Mouse (Mus musculus) hindbrain, embryonic 11.5 days (tissue): ENCODE results near the gene Abat. TPM values are rescaled to one million over a fixed set of nuclear protein-coding genes. Genes with fewer than 3 reads are reported as not detected.
"Not testable (repeated sequence)": the region's sequence is repeated elsewhere in the genome, so short reads cannot be mapped to it uniquely, and the experiment has no call there.

Experiments
- ATAC-seq: fragments of 200-750 bp; cut with Nextera tagmentation; 2 replicates; pipeline ENCODE4 v1.8.0; 2017; ENCODE audit warnings: mild to moderate bottlenecking, moderate TSS enrichment, moderate library complexity; ENCODE audit not compliant: low FRiP score
- DNase-seq: peaks from one replicate; pipeline ENCODE4 v3.0.0-alpha.2; 2015; ENCODE audit warnings: low spot score
- H3K27ac ChIP-seq: fragments of 300-500 bp; sonication (generic); 2 replicates; pipeline ENCODE4 v1.5.1; 2014; ENCODE audit warnings: mild to moderate bottlenecking, low read depth, low read length
- H3K27me3 ChIP-seq: fragments of 300-500 bp; sonication (generic); 2 replicates; pipeline ENCODE4 v1.6.1; 2014; ENCODE audit warnings: mild to moderate bottlenecking, low read length, moderate library complexity, mixed read lengths; ENCODE audit not compliant: control insufficient read depth, insufficient read depth
- H3K36me3 ChIP-seq: fragments of 300-500 bp; sonication (generic); 2 replicates; pipeline ENCODE4 v1.6.1; 2014; ENCODE audit warnings: mild to moderate bottlenecking, low read length, moderate library complexity, mixed read lengths; ENCODE audit not compliant: control insufficient read depth, insufficient read depth
- H3K4me1 ChIP-seq: fragments of 300-500 bp; sonication (generic); replicated peaks from 2 replicates; pipeline ENCODE4 v1.6.1; 2014; ENCODE audit warnings: low read length, mixed read lengths; ENCODE audit not compliant: control insufficient read depth, insufficient read depth
- H3K4me2 ChIP-seq: fragments of 300-500 bp; sonication (generic); replicated peaks from 2 replicates; pipeline ENCODE4 v1.6.1; 2014; ENCODE audit warnings: mild to moderate bottlenecking, low read depth, low read length
- H3K4me3 ChIP-seq: fragments of 300-500 bp; sonication (generic); 2 replicates; pipeline ENCODE4 v1.5.1; 2014; ENCODE audit warnings: low read depth, low read length
- H3K9ac ChIP-seq: fragments of 300-500 bp; sonication (generic); 2 replicates; pipeline ENCODE4 v1.6.1; 2014; ENCODE audit warnings: low read depth, low read length
- H3K9me3 ChIP-seq: fragments of 300-500 bp; sonication (generic); 2 replicates; pipeline ENCODE4 v1.6.1; 2016; ENCODE audit warnings: low read length; ENCODE audit not compliant: control insufficient read depth
- WGBS: fragments of 180-500 bp; shearing (Covaris S2); extraction: QIAGEN DNeasy Blood & Tissue Kit; methylation state at CpG from one replicate; pipeline ENCODE4 v1.1.7; 2014; 5-methylcytosine and 5-hydroxymethylcytosine counted together
- polyA plus RNA-seq: library from polyadenylated mRNA; unstranded; fragments of >200 nt; fragmentation: Nextera tagmentation; extraction: Ambion mirVana; gene quantifications from 2 replicates; pipeline ENCODE4 v1.2.1, GENCODE M21; 2014

Gene Abat
- polyA plus RNA-seq, 1 experiment from 2014 or later: 27.4 TPM

DNA sequence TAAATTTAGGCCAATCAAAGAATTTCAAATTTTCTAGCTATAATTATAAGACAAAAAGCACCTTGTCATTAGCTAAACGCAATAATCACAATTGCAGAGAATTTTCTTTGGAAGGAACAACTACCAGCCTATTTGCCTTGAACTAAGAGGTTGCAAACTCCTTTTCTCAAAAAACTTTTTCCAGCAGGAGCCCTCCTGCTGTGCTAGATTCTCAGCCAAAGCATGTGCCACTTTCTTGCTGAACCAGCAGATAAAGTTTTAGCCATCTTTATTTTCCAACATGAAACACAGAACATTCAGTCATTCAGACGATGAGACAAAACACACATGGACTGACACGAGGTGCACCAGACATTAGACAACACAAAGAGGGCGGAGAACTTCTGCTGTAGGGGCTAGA lies 48.6 kb downstream of the Abat start:
- not testable (repeated sequence) for DNase-seq, H3K27me3 ChIP-seq, H3K9ac ChIP-seq, ATAC-seq, H3K4me3 ChIP-seq, H3K9me3 ChIP-seq, H3K36me3 ChIP-seq, H3K4me2 ChIP-seq, H3K27ac ChIP-seq, H3K4me1 ChIP-seq
- WGBS: 38% methylated on average over 4 of the region's 4 CpGs

DNA sequence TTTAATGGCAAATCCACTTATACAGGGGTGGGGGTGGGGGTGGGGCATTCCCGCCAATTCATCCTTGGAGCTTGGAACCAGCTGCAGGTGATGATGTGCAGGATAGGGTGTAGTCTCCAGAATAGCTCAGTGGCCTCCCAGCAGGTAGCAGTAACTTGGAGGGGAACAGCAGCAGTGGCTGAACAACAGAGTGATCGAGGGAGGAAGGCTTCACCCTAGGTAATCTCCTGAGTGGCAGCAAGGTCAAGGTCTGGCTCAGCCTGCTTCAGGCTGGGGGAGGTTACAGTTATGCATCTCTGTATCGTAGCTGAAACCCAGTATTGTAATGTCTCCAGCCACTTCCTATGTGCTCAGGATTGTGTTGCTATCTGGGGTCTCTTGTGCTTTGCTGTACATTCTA lies 49.6 kb downstream of the Abat start:
- H3K4me2 ChIP-seq, ATAC-seq, H3K9me3 ChIP-seq, DNase-seq, H3K4me1 ChIP-seq, H3K36me3 ChIP-seq, H3K27me3 ChIP-seq, H3K4me3 ChIP-seq, H3K9ac ChIP-seq, H3K27ac ChIP-seq: not testable (repeated sequence)
- WGBS: 63% methylated on average over 3 of the region's 3 CpGs

DNA sequence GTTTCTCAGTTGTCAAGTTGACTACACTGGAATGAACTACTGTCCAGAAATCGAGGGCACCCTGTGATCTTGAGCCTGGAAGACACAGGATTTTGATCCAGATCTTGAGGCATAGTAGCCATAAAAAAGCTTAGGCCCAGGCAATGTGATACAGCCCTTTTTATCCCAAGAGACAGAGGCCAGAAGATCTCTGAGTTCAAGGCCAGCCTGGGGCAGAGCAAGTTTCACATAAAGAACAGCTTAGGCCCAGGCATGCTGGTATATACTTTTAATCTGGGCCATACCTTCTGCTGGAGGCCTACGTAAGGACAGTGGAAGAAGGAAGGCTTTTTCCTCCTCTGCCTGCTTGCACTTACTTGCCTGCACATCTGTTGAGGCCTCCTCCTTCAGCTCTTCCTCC lies 51.6 kb downstream of the Abat start:
- H3K9ac ChIP-seq: no peak overlapping the region
- no peak for DNase-seq
- peaks cover 4% of the 10 kb centered on the region; the same call in 1 of the 2 replicates for H3K4me1 ChIP-seq
- no peaks in the 10 kb centered on the region for H3K27me3 ChIP-seq
- no peaks in the 10 kb centered on the region for H3K36me3 ChIP-seq
- H3K4me3 ChIP-seq: no peak overlapping the region
- WGBS: 88% methylated on average over 2 of the region's 2 CpGs
- no peak overlapping the region for H3K4me2 ChIP-seq
- ATAC-seq: no peak
- H3K27ac ChIP-seq: no peak overlapping the region
- H3K9me3 ChIP-seq: no peaks in the 10 kb centered on the region

DNA sequence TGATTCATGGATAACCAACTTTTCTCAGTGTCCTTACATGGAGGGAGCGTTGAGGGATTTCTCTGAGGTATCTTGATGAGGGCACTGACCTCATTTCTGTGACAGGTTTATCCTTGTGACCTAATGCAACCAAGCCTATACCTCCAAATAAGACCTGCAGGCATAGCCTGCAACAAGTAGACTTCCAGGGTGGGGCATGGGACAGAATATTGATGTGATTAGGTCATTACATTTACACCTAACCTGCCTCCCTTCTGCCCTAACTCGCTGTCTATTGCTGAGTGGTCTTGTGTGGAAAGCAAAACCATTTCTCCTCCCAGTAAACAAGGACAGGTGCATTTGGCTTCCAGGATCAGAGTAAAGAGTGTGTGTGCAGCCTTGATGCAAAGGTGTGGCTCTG lies 52.3 kb downstream of the Abat start:
- ATAC-seq (peak; percentile 14; the same call in 1 of the 2 replicates), DNase-seq (no peak)
- no peaks in the 10 kb centered on the region for H3K9me3 ChIP-seq
- 91% methylated on average over 2 of the region's 2 CpGs for WGBS
- H3K4me1 ChIP-seq: peaks cover 4% of the 10 kb centered on the region; the same call in 1 of the 2 replicates
- H3K4me2 ChIP-seq: no peak overlapping the region
- H3K27ac ChIP-seq: peak overlapping the region; percentile 80; the same call in 1 of the 2 replicates
- no peaks in the 10 kb centered on the region for H3K36me3 ChIP-seq
- H3K9ac ChIP-seq: no peak overlapping the region
- H3K27me3 ChIP-seq: no peaks in the 10 kb centered on the region
- no peak overlapping the region for H3K4me3 ChIP-seq

DNA sequence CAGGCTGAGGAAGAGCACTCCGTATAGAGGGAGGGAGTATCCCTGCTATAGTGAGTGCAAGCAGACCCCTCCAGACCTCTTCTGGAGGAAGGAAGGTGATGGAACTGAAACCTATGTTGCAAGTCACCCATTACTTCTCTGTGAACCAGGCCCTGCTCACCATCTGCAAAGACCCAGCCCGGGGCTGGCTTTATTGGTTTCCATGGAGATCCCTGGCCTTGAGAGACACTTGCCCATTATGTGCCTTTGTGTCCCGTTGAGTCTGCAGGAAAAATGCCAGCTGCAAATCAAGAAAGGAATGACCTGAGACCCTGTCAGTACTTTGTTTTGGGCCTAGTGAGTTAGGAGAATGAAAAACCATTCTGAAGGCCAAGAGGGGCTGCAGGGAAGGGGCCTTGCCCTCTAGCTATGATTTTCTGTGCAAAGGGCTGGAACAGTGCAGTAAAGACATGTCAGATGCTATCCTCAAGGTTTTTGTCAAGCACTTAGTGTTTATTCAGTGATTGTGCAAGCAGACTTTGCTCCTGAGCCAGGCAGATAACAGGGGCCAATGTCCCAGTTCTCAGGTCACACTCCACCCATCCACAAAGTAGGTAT lies 53.0 kb downstream of the Abat start:
- ATAC-seq: peak; percentile 84

DNA sequence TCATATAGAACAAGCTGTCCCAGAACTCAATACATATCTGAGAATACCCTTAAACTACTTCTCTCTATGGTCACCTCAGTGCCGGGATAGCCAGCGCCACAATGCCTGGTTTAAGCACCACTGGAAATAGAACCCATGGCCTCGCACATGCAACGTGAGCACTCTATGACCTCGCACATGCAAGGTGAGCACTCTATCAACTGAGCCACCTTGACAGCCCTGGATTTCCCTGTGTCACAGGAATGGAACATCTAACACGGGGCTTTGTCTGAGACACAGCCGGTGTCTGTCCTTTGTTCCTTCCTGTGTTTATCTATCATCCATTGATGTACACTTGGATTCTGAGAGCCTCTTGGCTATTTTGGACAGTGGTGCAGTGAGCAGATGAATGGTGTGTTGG lies 55.7 kb downstream of the Abat start:
- no peak for DNase-seq
- no peak for ATAC-seq
- Histone ChIP-seq H3K9ac (no peak overlapping the region), H3K4me1 (peaks cover 4% of the 10 kb centered on the region; the same call in 1 of the 2 replicates), H3K9me3 (no peaks in the 10 kb centered on the region), H3K4me3 (no peak overlapping the region), H3K27ac (no peak overlapping the region), H3K27me3 (no peaks in the 10 kb centered on the region), H3K36me3 (no peaks in the 10 kb centered on the region), H3K4me2 (no peak overlapping the region)
- 86% methylated on average over 7 of the region's 7 CpGs for WGBS

More for the DNA sequence above, 53.0 kb downstream of the Abat start:
- Histone ChIP-seq H3K4me2 (no peak overlapping the region), H3K4me3 (no peak overlapping the region), H3K9ac (no peak overlapping the region), H3K27me3 (no peaks in the 10 kb centered on the region), H3K36me3 (no peaks in the 10 kb centered on the region), H3K4me1 (peaks cover 4% of the 10 kb centered on the region; the same call in 1 of the 2 replicates), H3K9me3 (no peaks in the 10 kb centered on the region), H3K27ac (peak overlapping the region; percentile 80)
- DNase-seq: peak; percentile 72
- 13% methylated on average over 3 of the region's 3 CpGs for WGBS

DNA sequence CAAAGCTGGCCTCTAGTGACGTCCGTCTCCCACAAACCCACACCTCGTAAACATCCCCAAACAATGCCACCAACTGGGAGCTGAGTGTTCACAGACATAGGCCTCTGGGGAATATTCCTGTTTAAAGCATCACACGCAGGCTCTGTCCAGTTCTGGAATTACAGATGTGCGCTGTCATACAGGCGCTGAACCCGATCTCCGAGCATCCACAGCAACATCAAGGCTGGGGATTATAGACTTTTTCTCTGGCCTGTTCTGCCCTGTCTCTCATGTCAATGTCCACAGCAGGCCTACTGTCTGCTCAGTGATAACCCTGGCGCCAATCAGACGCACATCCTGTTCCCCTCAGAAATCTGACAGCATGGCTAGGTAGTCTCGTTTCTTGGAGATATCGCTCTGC lies 57.1 kb downstream of the Abat start:
- no peak overlapping the region for H3K9ac ChIP-seq
- peaks cover 4% of the 10 kb centered on the region; the same call in 1 of the 2 replicates for H3K4me1 ChIP-seq
- DNase-seq: no peak
- H3K27me3 ChIP-seq: no peaks in the 10 kb centered on the region
- H3K27ac ChIP-seq: no peak overlapping the region
- no peaks in the 10 kb centered on the region for H3K36me3 ChIP-seq
- no peaks in the 10 kb centered on the region for H3K9me3 ChIP-seq
- 84% methylated on average over 12 of the region's 12 CpGs for WGBS
- ATAC-seq: no peak
- no peak overlapping the region for H3K4me3 ChIP-seq
- no peak overlapping the region for H3K4me2 ChIP-seq

DNA sequence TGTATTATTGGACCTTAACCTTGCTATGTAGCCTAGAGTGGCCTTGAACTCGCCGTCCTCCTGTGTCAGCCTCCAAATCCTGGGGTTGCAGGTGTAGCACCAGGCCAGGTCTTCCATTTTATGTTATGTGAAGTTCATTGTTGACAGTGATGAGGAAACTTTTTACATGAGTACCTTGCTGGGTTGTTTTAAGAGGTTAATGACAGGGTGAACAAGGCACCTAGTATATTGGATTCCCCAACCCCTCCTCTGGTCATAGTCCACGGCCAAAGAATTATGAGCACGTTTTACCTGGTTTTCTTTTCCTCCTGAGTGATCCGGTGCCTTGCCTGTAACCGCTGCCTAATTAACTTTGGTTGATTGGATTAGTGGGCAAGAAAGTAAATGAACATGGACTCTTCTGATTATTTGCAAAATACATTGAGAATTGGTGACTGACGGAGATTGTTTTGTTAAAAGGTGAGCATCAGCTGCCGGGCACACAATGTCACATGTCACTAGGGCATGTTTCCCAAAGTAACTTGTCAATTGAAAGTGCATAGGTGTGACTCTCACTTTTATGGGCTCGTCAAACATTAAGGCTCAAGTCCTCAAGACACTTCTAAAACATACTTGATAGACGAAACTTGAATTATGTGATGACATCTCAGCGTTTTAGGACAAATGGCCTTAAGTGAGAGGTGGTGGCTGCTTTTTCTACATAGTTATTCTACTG lies 57.8 kb downstream of the Abat start:
- no peaks in the 10 kb centered on the region for H3K27me3 ChIP-seq
- no peaks in the 10 kb centered on the region for H3K9me3 ChIP-seq
- H3K36me3 ChIP-seq: no peaks in the 10 kb centered on the region
- DNase-seq (no peak), ATAC-seq (no peak)
- WGBS: 92% methylated on average over 11 of the region's 11 CpGs
- no peak overlapping the region for H3K4me3 ChIP-seq
- H3K4me1 ChIP-seq: no peaks in the 10 kb centered on the region
- no peak overlapping the region for H3K27ac ChIP-seq
- no peak overlapping the region for H3K9ac ChIP-seq
- H3K4me2 ChIP-seq: no peak overlapping the region

DNA sequence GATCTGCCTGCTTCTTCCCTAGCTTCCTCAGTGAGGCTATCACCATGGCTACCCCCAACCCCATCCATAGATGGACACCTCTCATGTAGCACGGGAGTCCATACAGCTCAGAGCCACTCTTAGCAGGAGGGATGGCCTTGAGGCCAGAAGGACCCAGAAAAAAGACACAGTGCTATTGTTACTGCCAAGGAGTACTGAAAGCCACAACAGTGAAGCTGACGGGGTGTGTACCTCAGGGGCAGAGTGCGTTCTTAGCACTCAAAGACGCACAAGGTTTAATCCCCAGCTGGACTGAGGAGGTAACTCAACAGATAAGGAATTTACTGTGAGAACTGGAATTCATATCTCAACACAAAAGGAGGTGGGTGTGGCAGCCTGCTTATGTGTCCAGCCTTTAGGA lies 59.8 kb downstream of the Abat start:
- H3K4me3 ChIP-seq: no peak overlapping the region
- DNase-seq (no peak), ATAC-seq (no peak)
- H3K27ac ChIP-seq: no peak overlapping the region
- no peaks in the 10 kb centered on the region for H3K36me3 ChIP-seq
- no peaks in the 10 kb centered on the region for H3K9me3 ChIP-seq
- H3K27me3 ChIP-seq: no peaks in the 10 kb centered on the region
- H3K9ac ChIP-seq: no peak overlapping the region
- H3K4me1 ChIP-seq: no peaks in the 10 kb centered on the region
- WGBS: 83% methylated on average over 4 of the region's 4 CpGs
- H3K4me2 ChIP-seq: no peak overlapping the region
